Mouse (Mus musculus) embryo, embryonic 10 days (tissue): ENCODE results near the gene C1rb.
"Not testable (repeated sequence)": the region's sequence is repeated elsewhere in the genome, so short reads cannot be mapped to it uniquely, and the experiment has no call there.

ENCODE experiments used
- DNase-seq: peaks from one replicate; pipeline ENCODE4 v3.0.0-alpha.2; 2015; ENCODE audit warnings: low spot score

C1rb gene

DNA sequence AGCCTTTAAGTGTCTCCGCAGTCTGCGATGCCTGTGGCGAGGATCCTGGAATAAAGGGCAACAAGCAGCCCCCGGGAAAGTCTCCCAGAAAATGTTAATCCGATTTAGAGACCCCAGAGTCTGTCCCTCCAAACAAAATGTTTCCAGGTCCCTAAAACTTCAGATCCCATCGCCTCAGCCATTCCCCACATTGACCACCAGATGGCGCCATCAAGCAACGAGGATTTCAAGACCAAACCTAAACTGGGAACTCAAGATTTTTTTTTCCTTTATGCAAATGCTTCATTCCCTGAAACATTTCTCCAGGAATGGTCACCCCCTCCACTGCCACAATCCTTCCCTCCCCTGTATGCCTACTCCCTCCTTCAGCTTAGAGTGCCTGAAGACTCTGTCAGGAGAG is at the start of gene C1rb:
Gene C1rb (plus strand): TSS at position 269 of the 400 bp plus-strand sequence.
- DNase-seq, result peak; percentile 86

DNA sequence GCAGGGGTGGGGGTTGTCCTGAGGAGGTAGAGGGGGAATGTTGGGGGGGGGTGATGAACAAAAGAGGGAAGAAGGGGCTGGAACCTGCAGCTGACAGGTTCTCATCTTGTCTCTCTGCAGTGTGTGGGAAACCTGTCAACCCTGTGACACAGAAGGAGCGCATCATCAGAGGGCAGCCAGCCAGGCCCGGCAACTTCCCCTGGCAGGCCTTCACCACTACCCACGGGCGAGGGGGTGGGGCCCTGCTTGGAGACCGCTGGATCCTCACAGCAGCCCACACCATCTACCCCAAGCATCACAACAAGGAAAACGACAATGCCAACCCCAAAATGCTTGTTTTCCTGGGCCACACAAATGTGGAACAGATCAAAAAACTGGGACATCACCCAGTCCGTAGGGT is 48.0 kb upstream of the C1rb start:
- not testable (repeated sequence) for DNase-seq

GRCm38 (mm10) chr6:124527881-124528280 is 42.2 kb upstream of the C1rb start:
- no peak for DNase-seq

GRCm38 (mm10) chr6:124531077-124531476 is 39.0 kb upstream of the C1rb start:
- DNase-seq, result no peak

- DNase-seq, result not testable (repeated sequence)
Observed at GRCm38 (mm10) chr6:124536125-124536829, 33.8 kb upstream of the C1rb start.

DNA sequence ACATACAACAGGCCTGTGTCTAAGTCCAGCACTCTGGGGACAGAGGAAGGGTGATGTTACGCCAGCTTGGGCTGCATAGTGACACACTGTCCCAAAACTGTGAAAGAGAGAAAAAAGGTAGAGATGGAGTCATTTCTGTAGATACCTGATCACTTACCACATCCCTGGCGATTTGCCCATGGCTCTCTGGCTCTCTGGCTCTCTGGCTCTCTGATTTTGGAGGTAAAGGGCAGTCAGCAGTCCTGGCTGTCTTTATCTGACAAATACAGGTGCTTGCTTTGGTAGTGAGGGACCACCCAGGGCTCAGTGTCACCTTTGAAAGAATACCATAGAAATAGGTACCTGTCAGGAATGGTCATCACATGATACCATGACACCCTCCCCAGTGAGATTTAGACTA is 28.9 kb upstream of the C1rb start:
- not testable (repeated sequence) for DNase-seq

- peak; percentile 31 for DNase-seq
Observed at GRCm38 (mm10) chr6:124542284-124542683, 27.8 kb upstream of the C1rb start, which contains the start of gene C1s1. Gene C1s1 (minus strand): TSS chr6:124542359.

GRCm38 (mm10) chr6:124544466-124544865 is 25.6 kb upstream of the C1rb start:
- no peak for DNase-seq

DNA sequence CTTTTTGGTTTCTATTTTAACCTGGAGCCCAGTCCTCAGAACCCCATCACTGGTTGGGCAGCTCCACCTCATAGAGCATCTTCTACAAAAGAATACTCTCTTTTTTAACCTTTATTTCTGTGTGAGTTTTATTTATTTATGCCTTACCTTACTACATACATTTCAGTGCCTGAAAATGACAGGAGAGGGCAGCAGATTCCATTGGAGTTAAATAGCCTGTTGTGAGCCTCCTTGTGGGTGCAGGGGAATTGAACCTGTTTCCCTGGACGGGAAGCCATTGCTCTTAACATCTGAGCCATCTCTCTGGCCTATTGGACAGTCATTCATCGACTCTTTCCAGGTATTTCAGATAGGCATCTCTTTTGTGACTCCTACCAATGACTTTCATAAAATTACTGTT is 24.7 kb upstream of the C1rb start:
- no peak for DNase-seq

DNA sequence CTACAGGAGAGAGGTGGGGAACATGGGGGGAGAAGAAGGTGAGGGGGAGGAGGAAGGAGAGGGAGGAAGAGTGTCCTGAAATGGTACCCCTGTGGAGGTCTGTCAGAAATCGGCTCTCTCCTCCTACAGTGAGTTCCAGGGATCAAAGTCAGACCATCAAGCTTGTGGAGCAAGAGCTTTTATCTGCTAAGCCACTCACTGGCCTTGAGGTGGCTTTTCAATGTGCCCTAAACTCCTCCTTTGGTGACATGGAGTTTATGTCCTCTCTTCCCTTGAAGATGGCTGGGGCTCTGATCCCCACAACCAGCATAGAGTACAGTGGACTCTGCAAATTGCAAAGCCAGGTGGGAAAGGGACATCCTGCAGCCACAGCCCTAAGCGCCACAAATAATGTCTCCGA is 22.1 kb upstream of the C1rb start:
- not testable (repeated sequence) for DNase-seq

DNA sequence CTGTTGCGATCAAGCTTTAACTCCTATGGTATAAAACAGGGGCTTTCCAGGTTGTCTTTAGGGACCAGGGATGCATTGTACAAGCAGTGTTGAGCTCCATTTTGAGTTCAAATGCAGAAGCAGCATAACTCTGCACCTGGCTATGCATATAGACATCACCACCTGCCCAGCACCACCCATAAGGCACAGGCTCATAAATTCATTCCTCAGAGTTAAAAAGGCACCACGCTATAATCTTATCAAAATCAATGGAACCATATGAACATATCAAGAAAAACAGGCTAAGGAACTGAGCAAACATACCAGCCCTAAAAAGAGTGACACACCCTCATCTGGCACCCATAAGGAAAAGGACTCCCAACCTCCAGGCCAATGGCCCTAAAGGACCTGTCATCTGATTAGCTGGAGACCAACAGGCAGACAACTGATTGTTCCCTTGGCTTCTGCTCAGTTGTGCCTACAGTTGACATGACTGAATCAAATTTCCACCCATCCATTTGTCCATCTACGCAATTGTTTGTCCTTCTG is 21.0 kb upstream of the C1rb start:
- no peak for DNase-seq

GRCm38 (mm10) chr6:124552766-124553165 is 17.3 kb upstream of the C1rb start:
- DNase-seq, result no peak

- not testable (repeated sequence) for DNase-seq
Observed at GRCm38 (mm10) chr6:124555956-124556355, 14.1 kb upstream of the C1rb start.

DNA sequence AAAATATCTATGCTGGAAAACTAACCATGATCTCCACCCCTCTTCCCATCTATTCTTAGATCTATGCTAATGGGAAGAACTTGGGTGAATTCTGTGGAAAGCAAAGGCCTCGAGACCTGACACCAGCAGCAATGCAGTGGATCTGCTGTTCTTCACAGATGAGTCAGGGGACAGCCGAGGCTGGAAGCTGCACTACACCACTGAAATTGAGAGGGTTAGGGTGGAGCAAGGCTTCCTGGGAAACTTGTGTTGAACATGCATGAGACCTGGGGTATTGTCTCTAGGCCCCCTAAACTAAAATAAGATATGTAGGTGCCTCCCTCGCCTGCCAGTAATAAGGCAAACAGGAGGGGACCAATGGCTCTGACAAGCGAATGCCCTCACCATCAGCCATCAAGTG is 8.9 kb upstream of the C1rb start:
- not testable (repeated sequence) for DNase-seq

GRCm38 (mm10) chr6:124561611-124562010 is 8.5 kb upstream of the C1rb start:
- not testable (repeated sequence) for DNase-seq

GRCm38 (mm10) chr6:124575155-124575678 is 5.1 kb downstream of the C1rb start:
- not testable (repeated sequence) for DNase-seq

DNA sequence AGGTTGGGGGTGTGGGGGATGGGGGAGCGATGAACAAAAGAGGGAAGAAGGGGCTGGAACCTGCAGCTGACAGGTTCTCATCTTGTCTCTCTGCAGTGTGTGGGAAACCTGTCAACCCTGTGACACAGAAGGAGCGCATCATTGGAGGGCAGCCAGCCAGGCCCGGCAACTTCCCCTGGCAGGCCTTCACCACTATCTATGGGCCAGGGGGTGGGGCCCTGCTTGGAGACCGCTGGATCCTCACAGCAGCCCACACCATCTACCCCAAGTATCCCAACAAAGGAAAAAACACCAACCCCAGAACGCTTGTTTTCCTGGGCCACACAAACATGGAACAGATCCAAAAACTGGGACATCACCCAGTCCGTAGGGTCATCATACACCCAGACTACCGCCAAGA is 10.1 kb downstream of the C1rb start:
- DNase-seq, result not testable (repeated sequence)

- DNase-seq, result no peak
Observed at GRCm38 (mm10) chr6:124582231-124582630, 12.1 kb downstream of the C1rb start.

- no peak for DNase-seq
Observed at GRCm38 (mm10) chr6:124584935-124585334, 14.8 kb downstream of the C1rb start.

- DNase-seq, result no peak
Observed at GRCm38 (mm10) chr6:124585761-124586160, 15.7 kb downstream of the C1rb start.

DNA sequence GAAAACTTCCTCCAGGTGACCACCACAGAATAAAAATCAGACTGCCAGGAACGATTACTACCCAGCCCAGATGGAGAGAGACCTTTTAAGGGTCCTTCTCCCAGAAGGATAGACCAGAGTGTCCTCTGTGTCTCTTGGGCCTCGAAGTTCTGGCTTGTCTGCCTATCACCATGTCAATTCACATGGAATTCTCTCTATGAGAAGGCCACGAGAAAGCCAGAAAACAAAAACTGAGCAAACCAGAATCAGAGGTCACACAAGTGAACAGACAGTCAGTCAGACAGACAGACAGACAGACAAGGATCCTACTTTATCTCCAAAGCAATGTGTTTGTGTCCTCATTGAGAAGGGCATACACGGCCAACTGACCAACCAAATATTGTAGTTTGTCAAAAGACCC is 16.2 kb downstream of the C1rb start:
- no peak for DNase-seq

DNA sequence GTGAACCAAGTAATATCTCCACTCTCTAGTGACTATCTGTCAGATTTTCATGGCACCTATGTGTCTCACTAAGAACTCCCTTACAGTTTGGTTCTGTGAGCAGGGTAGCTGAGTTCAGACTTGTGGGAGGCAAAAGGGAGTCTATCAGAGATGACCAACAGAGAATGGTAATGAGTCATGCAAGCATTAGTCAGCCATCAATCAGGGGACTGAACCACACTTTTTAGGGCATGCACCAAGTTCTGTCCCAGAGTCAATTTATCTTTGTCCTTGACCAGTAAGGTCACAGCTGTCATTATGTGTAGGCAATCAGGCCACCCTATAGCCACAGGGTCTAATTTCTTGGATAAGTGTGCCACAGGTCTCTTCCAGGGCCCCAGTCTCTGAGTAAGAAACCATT is 18.7 kb downstream of the C1rb start:
- no peak for DNase-seq

GRCm38 (mm10) chr6:124592186-124592700 is 22.1 kb downstream of the C1rb start:
- no peak for DNase-seq
